Mouse (Mus musculus) megakaryocyte, embryonic 14.5 days (primary cell): ENCODE measurements around the gene Cacnb1.

Experiments used
- FLI1 ChIP-seq: IDR thresholded peaks from 2 replicates; pipeline ENCODE4 v1.6.1; 2012; ENCODE audit warnings: low read length, inconsistent platforms, mixed read lengths
- GATA1 ChIP-seq: IDR thresholded peaks from 3 replicates; pipeline ENCODE4 v1.6.1; 2012; ENCODE audit warnings: mixed read lengths, low read length, inconsistent platforms, borderline replicate concordance

- TF ChIP-seq GATA1 (no peak), FLI1 (no peak)
Observed at GRCm38 (mm10) chr11:98004161-98004560, 18.7 kb downstream of the Cacnb1 start.
